Mouse (Mus musculus): Measurements from ENCODE around the gene Cdc123. TPM values are rescaled to one million over a fixed set of nuclear protein-coding genes. Genes with fewer than 3 reads are reported as not detected.

Cdc123 gene
- polyA plus RNA-seq, 1 experiment: 124 TPM

Other genes with a start within 250 kb of the Cdc123 start
- gene Camk1d, start 130.6 kb downstream of the Cdc123 start, polyA plus RNA-seq (2012; rRNA removed): 29.8 and 32.6 TPM in 2 replicates
- gene Nudt5, start 145 bp downstream of the Cdc123 start, polyA plus RNA-seq (2012; rRNA removed): 12.1 and 12.7 TPM in 2 replicates
- 7.7 and 7.8 TPM in 2 replicates for gene Gm13199, start 17.8 kb upstream of the Cdc123 start, polyA plus RNA-seq (2012; rRNA removed)
- gene Sec61a2, start 50.3 kb upstream of the Cdc123 start, polyA plus RNA-seq (2012; rRNA removed): 169 and 186 TPM in 2 replicates
- gene Dhtkd1, start 97.6 kb upstream of the Cdc123 start, polyA plus RNA-seq (2012; rRNA removed): 12.7 and 12.8 TPM in 2 replicates
- 22.2 and 22.6 TPM in 2 replicates for gene Upf2, start 106.3 kb upstream of the Cdc123 start, polyA plus RNA-seq (2012; rRNA removed)

All from frontal cortex, adult 2 months (tissue).